Mouse (Mus musculus): Measurements from ENCODE around the gene Spata31d1d. TPM values are rescaled to one million over a fixed set of nuclear protein-coding genes. Genes with fewer than 3 reads are reported as not detected.
"Not testable (repeated sequence)": the region's sequence is repeated elsewhere in the genome, so short reads cannot be mapped to it uniquely, and the experiment has no call there.

The Spata31d1d gene
- not detected in 2 replicates for polyA plus RNA-seq (2016; fragmentation: Nextera tagmentation; extraction: Ambion mirVana)

DNA sequence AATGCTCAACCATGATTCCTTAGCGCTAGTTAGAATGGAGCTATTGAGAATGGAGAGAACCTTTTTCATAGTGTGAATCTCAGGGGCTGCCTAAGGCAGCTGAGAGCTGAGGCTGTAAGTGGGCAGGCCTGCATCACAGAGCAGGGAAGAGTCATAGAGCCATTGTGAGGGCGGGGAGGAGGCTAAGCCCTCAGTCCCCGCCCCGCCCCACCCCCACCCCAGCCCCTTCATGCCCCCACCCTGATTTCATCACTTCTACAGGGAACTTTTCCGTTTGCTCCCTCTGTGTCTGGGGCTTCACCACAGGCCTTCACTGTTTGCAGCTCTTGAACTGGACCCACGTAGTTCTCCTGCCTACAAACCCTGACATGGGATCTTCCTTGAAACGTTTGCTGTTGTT lies at the start of gene Spata31d1d:
Gene Spata31d1d (minus strand): TSS at position 101 of the 400 bp plus-strand sequence.
- H3K9me3 ChIP-seq, result no peaks in the 10 kb centered on the region
- H3K4me1 ChIP-seq, result no peaks in the 10 kb centered on the region
- 43% methylated on average over 7 of the region's 7 CpGs for WGBS
- H3K4me2 ChIP-seq, result no peak within 1 kb of the TSS
- H3K4me3 ChIP-seq (replicated peaks), result no peak within 1 kb of the TSS
- no peaks in the 10 kb centered on the region for H3K36me3 ChIP-seq (replicated peaks)
- H3K27ac ChIP-seq, result no peak within 1 kb of the TSS
- H3K9ac ChIP-seq, result no peak within 1 kb of the TSS
- H3K27me3 ChIP-seq, result 0 out of 2 replicates have a peak, but pooled peaks cover 5% of the 10 kb centered on the region
- no peak for ATAC-seq (ENCODE audit: low FRiP score)

GRCm38 (mm10) chr13:59779744-59780264 lies 48.3 kb upstream of the Spata31d1d start:
- not testable (repeated sequence) for H3K4me3 ChIP-seq (replicated peaks); H3K9me3 ChIP-seq
- 96% methylated on average over 1 of the region's 1 CpGs for WGBS

GRCm38 (mm10) chr13:59779213-59779612 lies 47.7 kb upstream of the Spata31d1d start:
- H3K9ac ChIP-seq, result no peak overlapping the region
- WGBS, result 85% methylated on average over 4 of the region's 4 CpGs
- no peaks in the 10 kb centered on the region for H3K9me3 ChIP-seq
- H3K4me3 ChIP-seq (replicated peaks), result no peak overlapping the region
- peaks cover 90% of the 10 kb centered on the region for H3K36me3 ChIP-seq (replicated peaks)
- no peak overlapping the region for H3K4me2 ChIP-seq
- H3K27me3 ChIP-seq, result no peaks in the 10 kb centered on the region
- H3K4me1 ChIP-seq, result no peaks in the 10 kb centered on the region
- no peak overlapping the region for H3K27ac ChIP-seq
- no peak for ATAC-seq (ENCODE audit: low FRiP score)

More at GRCm38 (mm10) chr13:59779744-59780264, 48.3 kb upstream of the Spata31d1d start:
- peaks cover 94% of the 10 kb centered on the region for H3K36me3 ChIP-seq (replicated peaks)
- not testable (repeated sequence) for H3K4me2 ChIP-seq; H3K27ac ChIP-seq; H3K9ac ChIP-seq; H3K4me1 ChIP-seq; ATAC-seq (ENCODE audit: low FRiP score); H3K27me3 ChIP-seq

DNA sequence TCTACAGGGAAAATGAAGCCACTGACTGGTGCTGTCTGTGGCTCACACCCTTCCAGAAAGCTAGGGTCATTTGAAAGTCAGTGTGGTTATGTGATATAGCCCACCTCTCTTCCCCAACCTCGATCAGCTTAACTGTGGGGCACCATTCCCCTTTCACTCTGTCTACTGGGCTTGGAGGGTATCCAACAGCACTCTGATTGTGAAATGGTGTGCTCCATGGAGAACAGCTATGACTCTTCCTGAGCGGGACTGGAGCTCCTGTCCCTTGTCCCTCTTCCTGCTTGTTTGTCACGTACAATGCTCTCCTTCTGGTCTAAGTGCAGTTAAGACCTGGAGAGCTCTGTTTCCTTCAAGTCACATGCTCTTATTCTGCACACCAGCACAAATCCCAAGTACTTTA lies 43.6 kb upstream of the Spata31d1d start:
- 88% methylated on average over 3 of the region's 3 CpGs for WGBS
- H3K36me3 ChIP-seq (replicated peaks), result peaks cover 72% of the 10 kb centered on the region
- no peak for ATAC-seq (ENCODE audit: low FRiP score)

DNA sequence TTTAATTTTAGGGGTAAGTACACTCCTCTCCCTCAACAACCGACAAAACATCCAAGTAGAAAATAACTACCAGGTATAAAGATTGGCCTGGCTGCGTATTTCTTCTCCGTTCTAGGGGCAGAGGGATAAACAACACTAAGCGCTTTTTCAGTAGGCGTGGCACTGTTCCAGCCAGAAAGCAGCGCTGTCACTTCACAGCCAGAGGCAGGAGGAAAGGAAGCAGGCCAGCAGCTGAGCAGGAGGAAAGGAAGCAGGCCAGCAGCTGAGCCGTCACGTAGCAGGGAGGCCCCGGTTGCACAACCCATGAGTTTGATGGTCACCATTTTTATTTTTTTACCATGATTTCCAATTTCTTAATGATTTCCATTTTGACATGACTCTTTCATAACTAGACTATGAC lies 39.7 kb upstream of the Spata31d1d start:
- no peak overlapping the region for H3K9ac ChIP-seq
- no peaks in the 10 kb centered on the region for H3K9me3 ChIP-seq
- H3K27ac ChIP-seq, result peak overlapping the region; percentile 97; the same call in 1 of the 2 replicates
- ATAC-seq (ENCODE audit: low FRiP score), result no peak
- peaks cover 36% of the 10 kb centered on the region for H3K36me3 ChIP-seq (replicated peaks)
- H3K27me3 ChIP-seq, result no peaks in the 10 kb centered on the region
- H3K4me3 ChIP-seq (replicated peaks), result no peak overlapping the region
- H3K4me2 ChIP-seq, result no peak overlapping the region
- whole genome bisulfite sequencing, result 83% methylated on average over 9 of the region's 9 CpGs
- H3K4me1 ChIP-seq, result peaks cover 40% of the 10 kb centered on the region

More for the DNA sequence above, 43.6 kb upstream of the Spata31d1d start:
- no peaks in the 10 kb centered on the region for H3K9me3 ChIP-seq
- H3K4me2 ChIP-seq, result no peak overlapping the region
- H3K27me3 ChIP-seq, result no peaks in the 10 kb centered on the region
- no peak overlapping the region for H3K27ac ChIP-seq
- peaks cover 12% of the 10 kb centered on the region for H3K4me1 ChIP-seq
- no peak overlapping the region for H3K9ac ChIP-seq
- H3K4me3 ChIP-seq (replicated peaks), result no peak overlapping the region

DNA sequence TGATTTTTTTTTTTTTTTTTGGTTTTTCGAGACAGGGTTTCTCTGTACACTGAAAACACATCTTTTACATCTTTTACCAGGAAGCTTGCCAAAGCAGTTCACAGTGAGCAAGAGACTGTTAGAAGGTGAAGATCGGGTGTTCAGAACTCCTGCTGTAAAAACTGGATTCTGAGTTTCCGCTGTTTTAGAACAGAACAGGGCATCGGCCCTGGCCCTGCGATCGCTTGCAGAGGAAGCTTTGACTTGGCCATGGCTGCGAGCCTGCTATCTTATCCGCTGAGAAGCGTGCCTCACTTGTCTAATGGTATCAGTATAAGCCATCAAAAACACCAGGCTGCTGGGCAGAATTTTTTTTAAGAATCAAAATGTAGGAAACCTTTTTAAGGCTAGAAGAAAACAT lies 39.3 kb upstream of the Spata31d1d start:
- H3K9ac ChIP-seq, result peak overlapping the region; percentile 71; the same call in 1 of the 2 replicates
- WGBS, result 78% methylated on average over 9 of the region's 9 CpGs
- H3K36me3 ChIP-seq (replicated peaks), result peaks cover 33% of the 10 kb centered on the region
- H3K4me3 ChIP-seq (replicated peaks), result peak overlapping the region; percentile 93; the same call in 1 of the 2 replicates
- ATAC-seq (ENCODE audit: low FRiP score), result no peak
- H3K27ac ChIP-seq, result peak overlapping the region; percentile 97
- no peaks in the 10 kb centered on the region for H3K27me3 ChIP-seq
- peaks cover 44% of the 10 kb centered on the region for H3K4me1 ChIP-seq
- H3K4me2 ChIP-seq, result peak overlapping the region; percentile 62
- no peaks in the 10 kb centered on the region for H3K9me3 ChIP-seq

DNA sequence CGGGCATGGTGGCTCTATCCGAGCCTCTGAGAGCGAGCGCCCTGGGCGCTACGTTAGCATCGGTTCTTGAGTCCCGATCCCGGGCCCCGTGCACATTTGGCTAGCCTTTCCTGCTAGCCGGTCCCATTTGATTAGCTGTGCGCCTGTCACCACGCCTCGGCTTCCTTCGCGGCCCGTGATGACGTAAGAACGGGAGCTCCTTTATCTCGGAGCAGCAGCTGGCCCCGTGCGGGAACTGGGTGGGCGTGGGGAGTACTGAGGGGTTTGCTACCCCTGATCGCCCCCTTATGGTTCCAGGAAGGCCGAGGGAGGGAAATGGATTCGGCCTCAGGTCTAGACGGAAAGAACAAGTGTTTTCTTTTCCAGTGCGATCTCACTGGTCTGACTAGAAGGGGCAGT lies 38.6 kb upstream of the Spata31d1d start:
- H3K4me1 ChIP-seq, result peaks cover 48% of the 10 kb centered on the region
- no peaks in the 10 kb centered on the region for H3K9me3 ChIP-seq
- H3K27ac ChIP-seq, result peak overlapping the region; percentile 97
- H3K27me3 ChIP-seq, result no peaks in the 10 kb centered on the region
- peak overlapping the region; percentile 62 for H3K4me2 ChIP-seq
- H3K36me3 ChIP-seq (replicated peaks), result peaks cover 27% of the 10 kb centered on the region
- ATAC-seq (ENCODE audit: low FRiP score), result peak; percentile 87
- WGBS, result under 1% methylated on average over 28 of the region's 28 CpGs
- H3K9ac ChIP-seq, result peak overlapping the region; percentile 71
- H3K4me3 ChIP-seq (replicated peaks), result peak overlapping the region; percentile 93

- ATAC-seq (ENCODE audit: low FRiP score), result peak; percentile 98
- peak within 1 kb of the TSS; percentile 97 for H3K27ac ChIP-seq
- H3K4me1 ChIP-seq, result peaks cover 48% of the 10 kb centered on the region
- under 1% methylated on average over 91 of the region's 91 CpGs for WGBS
- peak within 1 kb of the TSS; percentile 93 for H3K4me3 ChIP-seq (replicated peaks)
- peak within 1 kb of the TSS; percentile 82 for H3K9ac ChIP-seq
- peak within 1 kb of the TSS; percentile 62 for H3K4me2 ChIP-seq
- H3K9me3 ChIP-seq, result no peaks in the 10 kb centered on the region
- H3K27me3 ChIP-seq, result no peaks in the 10 kb centered on the region
- peaks cover 22% of the 10 kb centered on the region for H3K36me3 ChIP-seq (replicated peaks)
These were observed 38.0 kb upstream of the Spata31d1d start, which contains the start of gene Isca1 for GRCm38 (mm10) chr13:59769296-59770163. TSS of gene Isca1 (minus strand) at chr13:59769810.

DNA sequence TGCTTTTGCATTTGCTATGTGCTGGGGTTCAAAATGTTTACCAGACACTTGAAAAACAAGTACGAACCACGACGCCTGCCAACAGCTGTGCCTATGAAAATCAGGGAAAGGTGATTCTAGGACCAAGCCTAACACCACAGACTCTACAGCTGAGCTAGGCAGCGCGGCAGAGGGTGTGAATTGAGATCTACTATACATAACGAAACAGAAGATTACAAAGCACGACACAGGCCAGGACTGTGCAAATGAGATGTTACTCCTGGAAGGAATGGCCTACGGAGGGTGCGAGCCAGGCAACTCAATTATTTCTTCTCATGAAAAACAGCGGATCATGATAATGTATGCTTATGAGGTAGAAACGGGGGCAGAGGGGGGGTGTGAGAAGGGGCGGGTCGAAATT lies 37.0 kb upstream of the Spata31d1d start:
- WGBS, result 40% methylated on average over 13 of the region's 13 CpGs
- Histone ChIP-seq H3K9ac (peak overlapping the region; percentile 82), H3K36me3 (replicated peaks) (peaks cover 15% of the 10 kb centered on the region), H3K4me2 (peak overlapping the region; percentile 62), H3K4me1 (peaks cover 48% of the 10 kb centered on the region), H3K9me3 (no peaks in the 10 kb centered on the region), H3K27ac (no peak overlapping the region), H3K27me3 (no peaks in the 10 kb centered on the region), H3K4me3 (replicated peaks) (peak overlapping the region; percentile 93)
- no peak for ATAC-seq (ENCODE audit: low FRiP score)

GRCm38 (mm10) chr13:59766786-59767515 lies 35.4 kb upstream of the Spata31d1d start:
- Histone ChIP-seq H3K9ac (no peak overlapping the region), H3K4me1 (peaks cover 48% of the 10 kb centered on the region), H3K4me2 (peak overlapping the region; percentile 8; the same call in 1 of the 2 replicates), H3K9me3 (no peaks in the 10 kb centered on the region), H3K4me3 (replicated peaks) (no peak overlapping the region), H3K36me3 (replicated peaks) (peaks cover 10% of the 10 kb centered on the region), H3K27me3 (no peaks in the 10 kb centered on the region), H3K27ac (no peak overlapping the region)
- 85% methylated on average over 11 of the region's 11 CpGs for WGBS
- ATAC-seq (ENCODE audit: low FRiP score), result no peak

DNA sequence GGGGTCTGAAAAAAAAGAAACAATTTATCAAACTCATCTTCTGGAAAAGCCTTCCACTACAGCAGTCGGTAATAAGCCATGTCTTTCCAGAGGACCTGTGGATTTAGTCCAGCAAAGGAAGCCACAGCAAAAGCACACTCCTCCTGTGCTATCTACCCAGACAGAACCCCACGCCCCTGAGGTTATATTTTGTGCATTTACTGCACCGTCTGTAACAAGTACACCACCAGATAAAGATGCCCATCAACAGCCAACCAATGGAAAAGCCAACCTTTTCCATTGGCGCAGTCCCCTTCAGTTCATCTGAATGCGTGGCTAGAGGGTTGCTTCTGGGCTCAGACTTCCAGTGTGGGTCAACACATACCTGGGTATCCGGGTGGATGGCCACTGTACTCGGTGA lies 31.2 kb upstream of the Spata31d1d start:
- Histone ChIP-seq H3K4me3 (replicated peaks) (no peak overlapping the region), H3K9ac (no peak overlapping the region), H3K36me3 (replicated peaks) (peaks cover 47% of the 10 kb centered on the region), H3K27ac (no peak overlapping the region), H3K4me2 (no peak overlapping the region), H3K27me3 (no peaks in the 10 kb centered on the region), H3K4me1 (peaks cover 24% of the 10 kb centered on the region), H3K9me3 (no peaks in the 10 kb centered on the region)
- ATAC-seq (ENCODE audit: low FRiP score), result no peak
- 91% methylated on average over 7 of the region's 7 CpGs for WGBS

- no peak overlapping the region for H3K9ac ChIP-seq
- no peaks in the 10 kb centered on the region for H3K4me1 ChIP-seq
- H3K4me3 ChIP-seq (replicated peaks), result no peak overlapping the region
- no peaks in the 10 kb centered on the region for H3K9me3 ChIP-seq
- H3K27me3 ChIP-seq, result no peaks in the 10 kb centered on the region
- ATAC-seq (ENCODE audit: low FRiP score), result no peak
- WGBS, result 93% methylated on average over 7 of the region's 7 CpGs
- no peak overlapping the region for H3K27ac ChIP-seq
- no peak overlapping the region for H3K4me2 ChIP-seq
- peaks cover 68% of the 10 kb centered on the region for H3K36me3 ChIP-seq (replicated peaks)
These were observed 25.4 kb upstream of the Spata31d1d start for GRCm38 (mm10) chr13:59756906-59757305.
